Mouse (Mus musculus): Measurements from ENCODE around the gene Esr1.
"Not testable (repeated sequence)": the region's sequence is repeated elsewhere in the genome, so short reads cannot be mapped to it uniquely, and the experiment has no call there.

The Esr1 gene

DNA sequence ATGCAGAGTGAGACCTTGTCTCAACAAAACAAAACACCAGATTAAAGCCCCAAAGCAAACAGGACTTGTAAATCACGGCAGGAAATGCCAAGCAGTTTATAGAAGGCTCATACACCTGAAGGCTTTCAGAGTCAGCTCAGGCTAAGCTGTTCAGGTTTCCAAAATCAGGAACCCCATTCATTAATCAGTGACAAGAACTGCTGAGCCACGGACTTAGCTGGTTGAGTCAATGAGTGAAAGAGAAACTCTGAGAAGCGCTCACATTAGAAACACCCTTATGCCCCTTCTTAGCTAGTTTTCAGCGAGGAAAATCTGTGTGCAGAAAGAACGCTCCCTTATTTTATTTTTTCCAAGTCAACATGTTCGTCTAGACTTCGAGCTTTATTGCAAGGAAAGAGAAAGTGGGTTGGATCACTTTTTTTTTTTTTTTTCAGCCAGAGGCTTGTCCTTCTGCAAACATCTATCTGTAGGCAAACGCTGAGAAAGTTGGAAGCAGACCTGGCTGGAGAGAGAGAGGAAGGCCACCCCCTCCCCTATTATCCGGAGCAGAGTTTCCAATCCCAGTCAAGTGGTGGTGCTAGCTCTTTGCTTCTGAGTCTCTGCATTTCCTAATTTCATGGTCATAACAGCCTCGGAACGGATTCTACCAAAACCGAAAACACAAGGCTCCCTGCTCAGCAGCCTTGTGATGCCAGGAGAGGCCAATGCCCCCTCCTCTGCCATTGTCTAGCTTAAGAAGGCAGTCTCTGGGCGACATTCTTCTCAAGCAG, at the start of gene Esr1:
TSS of gene Esr1 (plus strand) at position 208 of the 770 bp plus-strand sequence.
- DNase-seq (ENCODE audit: low read depth, low spot score), result no peak

DNA sequence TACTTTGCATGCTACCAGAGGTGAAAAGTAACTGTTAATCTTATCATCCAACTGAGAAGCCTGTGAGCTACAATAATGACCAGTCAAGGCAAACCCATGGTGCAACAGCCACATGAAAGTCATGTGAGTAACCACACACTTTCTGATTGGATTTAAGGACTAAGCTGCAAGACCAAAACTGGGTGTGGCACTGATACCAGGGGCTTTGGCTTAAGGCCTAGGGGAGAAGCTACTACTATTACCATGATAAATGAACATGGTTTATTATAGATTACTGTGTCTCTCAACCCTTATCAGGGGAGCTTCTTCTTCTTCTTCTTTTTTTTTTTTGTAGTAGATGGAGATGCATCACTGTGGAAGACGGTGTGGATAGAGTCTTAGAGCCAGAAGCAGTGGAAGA, 46.2 kb upstream of the Esr1 start:
- DNase-seq (ENCODE audit: low read depth, low spot score), result no peak

DNA sequence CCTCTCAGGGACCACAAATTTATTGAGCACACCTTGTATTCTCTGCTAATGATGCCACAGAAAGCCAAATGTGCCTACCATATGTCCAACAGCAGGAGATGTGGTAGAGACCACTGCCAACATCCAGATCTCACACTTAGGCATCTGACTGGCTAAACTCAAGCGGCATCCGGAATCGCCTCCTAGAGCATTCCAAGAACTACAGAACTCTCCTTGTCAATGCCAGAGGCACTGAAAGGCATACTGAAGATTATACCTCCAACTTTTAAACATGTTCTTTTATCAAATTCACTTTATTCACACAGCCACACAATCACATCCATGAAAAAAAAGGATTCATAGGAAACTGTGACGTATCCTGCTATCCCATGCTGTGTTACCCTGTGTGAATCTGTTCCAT, 40.6 kb upstream of the Esr1 start:
- no peak for DNase-seq (ENCODE audit: low read depth, low spot score)

DNA sequence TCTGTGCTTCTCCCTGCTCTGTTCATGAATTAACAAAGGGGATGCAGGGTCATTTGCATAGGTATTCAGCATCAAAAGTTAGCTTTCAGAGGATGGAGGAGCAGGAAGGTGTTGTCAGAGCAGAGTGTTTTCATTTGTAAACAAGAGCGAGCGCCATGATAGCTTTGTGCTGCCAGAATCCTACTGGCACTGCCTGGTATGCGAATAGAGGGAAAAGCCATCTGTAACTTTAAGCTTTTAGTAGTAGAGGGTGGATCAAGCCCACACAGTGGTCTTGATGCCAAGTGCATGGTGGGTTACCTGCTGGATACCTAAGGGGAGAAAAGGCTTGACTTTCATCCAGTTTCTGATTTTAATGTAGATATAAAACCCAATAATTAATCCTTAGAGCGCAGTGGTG, 40.1 kb upstream of the Esr1 start:
- no peak for DNase-seq (ENCODE audit: low read depth, low spot score)

DNA sequence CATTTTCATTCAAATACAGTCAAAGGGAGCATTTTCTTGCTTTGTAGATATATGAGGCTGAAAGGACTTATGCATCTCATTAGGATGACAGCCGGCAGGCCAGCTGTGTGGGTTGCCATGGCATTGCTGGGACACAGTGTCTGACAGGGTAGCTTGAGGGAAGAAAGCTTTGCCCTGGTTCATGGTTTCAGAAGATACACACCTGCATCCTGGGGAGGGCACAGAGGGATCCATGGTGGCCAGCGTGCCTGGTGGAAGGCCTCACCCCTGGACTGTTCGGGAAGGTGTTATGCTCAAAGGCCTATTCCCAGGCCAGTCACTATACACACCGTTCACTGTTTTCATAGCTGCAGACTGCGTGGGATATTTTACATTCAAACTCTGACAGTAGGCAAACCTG, 29.5 kb upstream of the Esr1 start:
- no peak for DNase-seq (ENCODE audit: low read depth, low spot score)

DNA sequence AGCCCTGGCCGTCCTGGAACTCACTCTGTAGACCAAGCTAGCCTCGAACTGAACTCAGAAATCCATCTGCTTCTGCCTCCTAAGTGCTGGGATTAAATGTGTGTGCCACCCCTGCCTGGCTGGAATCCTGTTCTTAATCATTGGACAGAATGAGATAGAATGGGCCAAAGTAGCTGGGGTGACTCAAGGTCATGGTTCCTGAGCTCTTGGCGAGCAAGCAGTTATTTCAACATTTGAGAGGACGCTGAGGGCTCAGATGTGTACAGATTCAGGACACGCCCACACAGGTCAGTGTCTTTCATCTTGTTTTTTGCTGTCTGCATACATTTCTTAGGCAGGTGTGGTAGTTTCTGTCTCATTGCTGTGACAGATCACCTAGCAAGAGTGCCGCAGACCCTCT, 24.7 kb upstream of the Esr1 start:
- DNase-seq (ENCODE audit: low read depth, low spot score), result no peak

DNA sequence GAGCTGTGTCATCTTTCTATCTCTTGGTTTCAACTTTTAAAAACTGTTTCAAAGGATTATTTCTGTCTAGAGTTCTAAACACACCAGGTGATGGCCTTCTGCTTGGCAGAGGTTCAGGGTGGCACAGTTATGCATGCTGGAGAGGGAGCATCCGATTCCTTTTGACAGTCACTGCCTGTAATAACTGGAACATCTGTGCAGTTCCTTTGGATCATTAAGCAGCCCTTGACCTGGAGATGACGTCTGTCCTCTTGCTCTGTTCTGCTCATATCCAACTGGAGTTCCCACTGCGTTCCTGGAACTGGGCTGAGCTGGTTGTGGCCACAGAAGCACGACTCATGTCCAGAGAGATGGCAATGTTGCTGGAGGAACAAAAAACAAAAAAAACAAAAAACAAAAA, 21.8 kb upstream of the Esr1 start:
- no peak for DNase-seq (ENCODE audit: low read depth, low spot score)

DNA sequence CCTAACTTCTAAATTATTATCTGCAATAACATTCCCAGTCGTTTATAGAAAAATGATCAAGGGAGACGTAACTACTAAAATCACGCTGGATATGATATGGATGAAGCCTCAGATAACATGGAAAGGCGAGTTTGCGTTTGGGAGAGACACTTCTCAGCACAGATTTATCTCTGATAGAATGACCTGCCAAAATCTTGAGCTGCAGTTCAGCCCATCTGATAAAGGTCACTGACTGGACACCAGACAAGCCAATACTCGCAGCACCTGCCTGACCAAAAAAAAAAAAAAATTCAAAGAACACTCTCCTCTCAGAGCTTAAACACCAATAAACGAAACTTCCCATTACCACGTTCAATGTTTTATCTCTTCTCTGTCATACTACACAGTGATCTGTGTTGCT, 20.4 kb upstream of the Esr1 start:
- DNase-seq (ENCODE audit: low read depth, low spot score), result no peak

DNA sequence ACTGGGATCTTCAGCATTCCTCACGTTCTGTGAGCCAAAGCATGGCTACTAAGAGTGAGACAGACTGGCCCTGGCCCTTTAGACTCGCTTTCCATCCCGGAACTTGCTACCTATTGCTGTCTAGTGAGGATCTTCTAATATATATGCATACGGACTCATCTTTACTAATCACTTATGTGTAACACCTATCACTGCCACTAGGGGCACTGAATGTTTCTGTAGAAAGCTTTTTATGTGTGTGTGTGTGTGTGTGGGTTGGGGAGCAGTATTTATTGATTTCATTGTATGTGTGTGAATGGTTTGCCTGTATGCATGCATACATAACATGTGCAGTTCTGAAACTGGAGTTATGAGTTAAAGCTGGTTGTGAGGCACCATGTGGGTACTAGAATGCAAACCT, 17.6 kb upstream of the Esr1 start:
- DNase-seq (ENCODE audit: low read depth, low spot score), result no peak

DNA sequence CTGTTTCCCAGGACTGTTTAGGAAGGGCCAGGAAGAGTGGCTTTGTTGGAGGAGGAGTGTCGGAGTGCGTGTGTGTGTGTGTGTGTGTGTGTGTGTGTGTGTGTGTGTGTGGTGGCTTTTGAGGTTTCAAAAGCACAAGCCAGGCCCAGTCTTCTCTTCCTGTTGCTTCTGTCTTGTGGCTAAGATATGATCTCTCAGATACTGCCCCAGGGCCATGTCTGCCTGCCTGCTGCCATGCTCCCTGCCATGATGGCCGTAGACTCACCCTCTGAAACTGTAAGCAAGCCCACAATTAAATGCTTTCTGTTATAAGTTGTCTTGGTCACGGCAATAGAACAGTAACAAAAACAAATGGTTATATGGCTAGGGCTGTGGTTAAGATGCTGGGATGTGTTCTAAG, 14.2 kb upstream of the Esr1 start:
- no peak for DNase-seq (ENCODE audit: low read depth, low spot score)

DNA sequence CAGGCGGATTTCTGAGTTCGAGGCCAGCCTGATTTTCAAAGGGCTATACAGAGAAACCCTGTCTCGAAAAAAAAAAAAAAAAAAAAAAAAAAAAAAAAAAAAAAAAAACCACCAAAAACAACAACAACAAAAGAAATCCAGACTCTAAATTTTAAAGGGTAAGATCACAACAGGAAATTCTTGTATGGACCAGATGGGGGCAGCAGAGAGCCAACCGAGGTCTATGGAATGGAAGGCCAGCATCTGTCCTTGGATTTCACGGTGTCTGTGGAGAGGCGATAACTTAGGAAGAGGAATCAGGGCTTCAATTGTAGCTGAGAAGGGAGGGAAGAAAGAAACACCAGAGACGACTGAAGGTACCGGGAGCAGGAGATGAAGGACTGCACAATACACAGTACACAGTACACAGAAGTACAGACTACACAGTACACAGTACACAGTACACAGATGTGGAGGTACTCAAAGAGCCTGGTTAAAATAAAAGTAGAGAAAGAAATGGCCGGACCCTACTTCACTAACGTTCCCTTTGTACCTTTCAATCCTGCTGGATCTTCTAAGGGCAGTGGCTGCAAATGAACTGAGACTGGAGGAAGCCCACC, 13.1 kb upstream of the Esr1 start:
- DNase-seq (ENCODE audit: low read depth, low spot score), result no peak

DNA sequence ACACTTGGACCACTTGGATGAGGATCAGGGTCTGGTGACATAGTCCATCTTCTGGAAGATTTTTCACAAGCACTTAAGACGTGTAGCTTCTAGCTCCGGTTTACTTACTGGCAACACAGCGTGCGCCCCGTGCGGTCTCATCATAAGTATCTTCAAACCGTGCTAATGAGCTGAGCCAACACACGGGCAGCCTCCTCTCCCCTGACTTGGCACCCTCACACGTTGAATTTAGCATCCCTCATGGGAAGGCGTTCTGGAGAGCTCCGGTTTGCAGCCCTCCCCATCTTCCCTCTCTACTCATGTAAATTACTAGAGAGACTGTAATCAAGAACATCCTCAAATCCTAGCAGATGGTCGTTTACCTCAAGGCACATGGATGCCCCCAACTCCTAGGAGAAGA, 12.5 kb upstream of the Esr1 start:
- no peak for DNase-seq (ENCODE audit: low read depth, low spot score)

DNA sequence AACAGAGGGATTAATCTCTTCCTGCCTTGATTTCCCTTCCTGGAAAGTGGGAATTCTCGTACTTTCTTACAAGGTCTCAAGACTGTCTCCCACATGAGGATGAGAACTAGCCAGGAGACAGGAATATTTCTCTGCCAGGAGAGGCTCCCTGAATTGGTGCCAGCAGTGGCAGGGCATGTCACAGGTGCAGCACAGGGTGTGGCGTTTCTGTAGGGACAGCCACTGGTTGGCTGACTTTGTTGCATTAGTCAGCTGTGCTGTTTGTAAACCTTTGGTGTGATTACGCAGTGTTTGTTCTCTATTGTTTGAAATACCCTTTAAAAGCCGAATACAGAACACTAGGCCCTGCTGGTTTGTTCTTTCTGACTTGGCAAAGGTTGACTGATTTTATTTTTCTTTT, 11.8 kb upstream of the Esr1 start:
- DNase-seq (ENCODE audit: low read depth, low spot score), result no peak

DNA sequence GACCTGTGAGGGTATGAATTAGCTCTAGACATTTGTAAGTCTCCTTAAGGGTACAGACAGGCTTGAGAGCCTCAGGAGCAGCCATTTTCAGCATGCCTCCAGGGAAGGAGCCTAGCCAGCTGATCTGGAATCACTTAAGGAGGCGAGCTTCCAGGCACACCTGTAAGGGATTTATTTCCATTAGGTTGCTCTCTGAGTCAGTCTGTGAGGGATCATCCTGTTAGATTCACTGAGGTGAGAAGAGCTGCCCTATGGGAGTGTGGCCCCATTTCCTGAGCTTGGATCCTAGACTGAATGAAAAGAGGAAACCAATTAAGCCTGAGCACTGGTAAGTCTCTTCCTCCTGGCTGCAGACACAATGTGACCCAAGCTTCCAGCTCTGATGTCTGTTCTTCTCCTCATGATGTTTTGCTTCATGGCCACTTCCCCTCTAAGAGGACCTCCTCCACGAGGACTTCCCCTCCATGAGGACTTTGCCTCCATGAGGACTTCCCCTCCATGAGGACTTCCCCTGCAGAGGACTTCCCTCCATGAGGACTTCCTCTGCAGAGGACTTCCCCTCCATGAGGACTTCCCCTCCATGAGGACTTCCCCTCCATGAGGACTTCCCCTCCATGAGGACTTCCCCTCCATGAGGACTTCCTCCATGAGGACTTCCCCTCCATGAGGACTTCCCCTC, 10.5 kb upstream of the Esr1 start:
- no peak for DNase-seq (ENCODE audit: low read depth, low spot score)

DNA sequence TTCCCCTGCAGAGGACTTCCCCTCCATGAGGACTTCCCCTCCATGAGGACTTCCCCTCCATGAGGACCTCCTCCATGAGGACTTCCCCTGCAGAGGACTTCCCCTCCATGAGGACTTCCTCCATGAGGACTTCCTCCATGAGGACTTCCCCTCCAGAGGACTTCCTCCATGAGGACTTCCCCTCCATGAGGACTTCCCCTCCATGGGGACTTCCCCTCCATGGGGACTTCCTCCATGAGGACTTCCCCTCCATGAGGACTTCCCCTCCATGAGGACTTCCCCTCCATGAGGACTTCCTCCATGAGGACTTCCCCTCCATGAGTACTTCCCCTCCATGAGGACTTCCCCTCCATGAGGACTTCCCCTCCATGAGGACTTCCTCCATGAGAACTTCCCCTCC, 9.8 kb upstream of the Esr1 start:
- not testable (repeated sequence) for DNase-seq (ENCODE audit: low read depth, low spot score)

DNA sequence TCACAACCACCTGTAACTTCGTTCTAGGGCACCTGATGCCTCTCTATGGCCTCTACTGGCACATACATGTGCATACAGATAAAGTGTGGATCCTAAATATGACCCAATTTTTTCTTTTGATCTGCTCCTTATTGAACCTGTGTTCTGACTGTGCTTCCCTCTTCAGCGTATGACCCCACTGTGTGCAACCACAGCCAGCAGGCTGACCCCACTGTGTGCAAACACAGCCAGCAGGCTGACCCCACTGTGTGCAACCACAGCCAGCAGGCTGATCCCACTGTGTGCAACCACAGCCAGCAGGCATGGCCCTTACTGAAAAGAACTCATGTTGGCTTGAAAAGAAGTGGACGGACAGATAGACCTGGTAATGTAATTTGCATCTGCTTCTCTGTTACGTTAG, 8.9 kb upstream of the Esr1 start:
- no peak for DNase-seq (ENCODE audit: low read depth, low spot score)

DNA sequence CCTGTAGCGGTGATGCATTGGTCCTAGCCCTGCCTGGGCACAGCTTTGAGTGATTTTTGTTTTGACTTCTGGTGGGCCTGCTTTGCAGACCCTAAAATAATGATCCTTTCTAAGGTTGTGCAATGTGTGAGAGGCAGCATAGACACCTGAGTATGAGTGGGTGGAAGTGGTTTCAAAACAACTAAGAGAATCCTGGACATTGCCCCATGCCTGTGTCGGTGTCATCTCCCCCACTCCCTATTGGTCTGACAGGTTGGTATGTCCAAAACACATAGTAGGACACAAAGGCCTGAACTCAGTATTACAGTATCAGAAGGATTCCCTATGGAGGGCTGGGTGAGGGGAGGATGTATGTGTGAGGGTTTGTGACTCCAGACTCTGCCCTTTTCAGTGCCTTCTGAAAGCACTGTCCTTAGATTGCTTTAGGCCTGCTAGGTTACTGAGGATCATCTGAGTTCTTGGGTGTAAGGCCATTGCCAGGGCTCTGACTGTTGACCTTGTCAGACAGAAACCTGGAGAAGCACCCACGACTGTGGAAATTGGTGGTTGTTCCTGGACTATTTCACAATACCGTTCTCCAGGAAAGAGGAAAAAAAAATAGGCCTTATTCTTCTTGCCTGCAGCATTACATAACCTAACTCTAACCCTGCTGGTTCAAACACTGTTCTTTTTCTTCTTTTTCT, 6.7 kb upstream of the Esr1 start:
- no peak for DNase-seq (ENCODE audit: low read depth, low spot score)

DNA sequence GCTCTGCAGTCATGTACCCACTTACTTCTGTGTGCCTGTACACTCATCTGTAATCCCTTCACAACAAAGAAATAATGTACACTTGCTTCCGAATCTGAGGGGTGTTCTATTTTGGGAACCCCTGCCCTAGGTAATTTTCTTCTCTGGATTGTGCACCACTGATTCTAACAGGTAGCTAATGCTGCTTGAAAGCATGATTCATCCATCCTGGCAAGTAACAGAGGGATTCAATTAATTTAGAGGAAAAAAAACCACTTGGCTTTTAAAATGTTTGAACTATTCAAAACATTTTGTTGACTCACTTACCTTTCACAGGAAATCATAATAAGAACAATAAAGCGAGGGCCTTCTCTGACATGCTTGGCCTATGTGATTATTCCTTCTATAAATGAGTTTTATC, 1.2 kb upstream of the Esr1 start:
- no peak for DNase-seq (ENCODE audit: low read depth, low spot score)

DNA sequence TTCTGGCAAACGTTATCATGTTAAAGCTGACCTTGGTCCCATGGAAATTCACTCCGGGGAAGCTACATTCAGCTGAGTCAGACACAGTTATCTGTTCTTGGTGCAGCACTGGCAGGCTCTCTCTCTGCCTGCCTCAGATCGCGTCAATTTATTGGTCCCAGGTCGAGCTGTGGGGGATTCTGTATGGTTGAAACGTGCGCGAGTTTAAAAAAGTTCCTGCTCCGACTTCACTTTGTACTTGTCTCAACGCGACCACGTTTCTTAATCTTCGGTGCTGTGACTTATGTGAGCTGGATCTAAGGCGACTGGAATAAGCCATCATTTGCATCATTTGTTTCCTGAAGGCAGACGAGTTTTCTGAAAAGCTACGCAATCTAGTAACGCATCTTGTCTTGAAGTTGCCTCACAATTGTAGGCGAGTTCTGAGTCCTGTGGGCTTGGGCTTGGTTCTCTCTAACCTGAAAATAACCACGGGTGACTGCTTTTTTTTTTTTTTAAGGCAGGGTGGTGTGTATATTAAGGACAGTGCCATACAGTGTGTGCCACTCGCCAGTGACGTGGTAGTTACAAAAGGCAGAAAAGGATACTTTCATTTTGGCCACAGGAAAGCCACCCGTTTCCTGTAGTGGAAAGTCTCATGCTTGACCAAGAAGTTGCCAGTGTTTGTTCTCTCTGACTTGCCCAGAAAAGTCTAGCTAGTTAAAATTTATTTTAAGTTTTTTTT, 1.1 kb downstream of the Esr1 start:
- no peak for DNase-seq (ENCODE audit: low read depth, low spot score)

DNA sequence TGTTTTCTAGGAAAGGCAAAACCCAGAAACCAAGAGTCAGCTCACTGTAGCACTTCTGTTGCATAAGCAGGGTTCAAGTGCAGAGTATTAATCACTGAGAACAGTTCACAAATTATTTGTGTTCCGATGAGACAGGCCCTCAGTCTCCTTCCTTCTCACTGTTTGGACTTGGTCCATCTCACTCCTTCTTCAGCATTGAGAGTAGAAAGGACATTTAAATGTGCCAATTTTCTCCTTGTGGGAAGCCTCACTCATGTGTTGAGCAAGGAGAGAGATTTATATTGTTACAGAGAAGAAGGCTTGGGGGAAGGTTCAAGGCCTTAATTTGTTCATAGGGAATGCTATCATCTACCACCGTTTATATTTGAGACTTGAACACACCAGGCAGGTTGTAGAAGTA, 6.6 kb downstream of the Esr1 start:
- DNase-seq (ENCODE audit: low read depth, low spot score), result no peak

DNA sequence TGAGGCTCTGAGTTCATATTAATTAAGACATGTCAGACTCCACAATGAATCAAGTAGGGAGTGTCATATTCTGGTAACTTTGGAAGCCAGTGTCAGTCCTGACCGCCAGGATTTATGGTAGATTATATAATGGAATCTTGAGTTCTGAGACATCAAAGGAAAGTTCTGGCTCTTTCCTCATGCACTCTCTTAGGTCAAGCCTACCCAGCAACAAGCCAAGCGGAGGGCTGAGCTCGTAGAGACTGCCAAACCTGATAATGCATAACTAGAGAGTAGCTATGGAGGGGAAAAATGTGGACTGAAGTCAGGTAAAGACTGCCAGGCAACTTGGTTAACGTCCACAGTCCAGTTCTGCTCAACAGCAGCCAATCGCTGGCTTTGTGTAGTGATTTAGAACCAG, 7.3 kb downstream of the Esr1 start:
- no peak for DNase-seq (ENCODE audit: low read depth, low spot score)

DNA sequence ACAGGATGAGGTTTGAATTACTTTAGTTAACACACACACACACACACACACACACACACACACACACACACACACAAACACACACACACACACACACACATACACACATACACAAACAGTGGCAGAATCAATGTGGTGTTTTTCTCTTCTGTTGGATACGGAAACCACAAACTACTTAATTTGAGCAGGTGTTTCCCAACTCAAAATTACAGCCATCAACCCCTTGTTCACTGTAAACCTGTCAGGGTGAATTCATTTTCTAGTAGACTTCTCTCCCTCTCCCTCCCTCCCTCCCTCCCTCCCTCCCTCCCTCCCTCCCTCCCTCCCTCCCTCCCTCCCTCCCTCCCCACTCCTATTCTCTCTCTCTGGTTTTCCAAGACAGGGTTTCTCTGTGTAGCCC, 8.0 kb downstream of the Esr1 start:
- DNase-seq (ENCODE audit: low read depth, low spot score), result not testable (repeated sequence)
